Mouse (Mus musculus) gastrocnemius, postnatal 10 days (tissue): ENCODE measurements around the gene Tbc1d2. TPM values are rescaled to one million over a fixed set of nuclear protein-coding genes. Genes with fewer than 3 reads are reported as not detected.
"Not testable (repeated sequence)": the region's sequence is repeated elsewhere in the genome, so short reads cannot be mapped to it uniquely, and the experiment has no call there.

Source experiments
- DNase-seq: peaks from one replicate; pipeline ENCODE4 v3.0.0; 2021; ENCODE audit warnings: mixed read lengths
- total RNA-seq, 2 experiments: library from RNA; stranded (reverse); gene quantifications; 2 replicates each; pipeline ENCODE4 v1.2.3; 2021

The Tbc1d2 gene
- total RNA-seq, 2 experiments from 2014 or later = 1.6 to 1.8 TPM

DNA sequence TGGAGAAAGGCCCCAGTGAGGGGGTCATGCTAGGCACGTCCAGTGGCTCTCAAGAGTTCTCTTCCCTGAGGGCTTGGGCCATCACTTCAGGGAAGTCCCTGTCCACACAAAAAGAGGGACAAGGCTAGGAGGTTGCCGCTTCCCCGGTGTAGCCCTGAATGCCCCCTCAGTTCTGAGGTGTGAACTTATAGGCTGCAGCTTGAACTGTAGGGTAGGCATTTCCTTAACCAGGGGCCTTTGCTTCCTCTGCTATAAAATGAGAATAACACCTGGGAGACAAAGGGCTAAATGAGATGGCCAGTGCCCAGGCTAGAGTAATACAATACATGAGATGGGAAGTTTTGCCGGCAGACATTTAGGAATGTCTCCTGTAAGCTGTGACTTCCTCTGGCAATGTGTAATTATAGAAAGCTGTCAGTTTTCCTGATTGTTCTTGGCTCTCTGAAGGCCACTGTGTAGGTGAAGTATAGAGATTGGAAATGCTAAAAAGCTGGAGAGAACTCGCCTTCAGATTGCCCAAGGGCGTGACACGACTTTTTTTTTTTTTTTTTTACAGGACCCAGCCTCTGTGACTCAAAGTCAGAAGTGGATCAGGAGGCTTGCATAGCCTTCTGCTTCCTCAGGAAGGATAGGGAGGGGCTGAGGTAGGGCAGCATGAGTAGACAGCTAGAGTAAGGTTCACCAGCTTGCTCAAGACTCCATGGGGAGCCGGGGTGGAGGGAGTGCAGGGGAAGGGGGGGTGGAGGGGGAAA, 6.9 kb downstream of the Tbc1d2 start:
- DNase-seq = no peak

DNA sequence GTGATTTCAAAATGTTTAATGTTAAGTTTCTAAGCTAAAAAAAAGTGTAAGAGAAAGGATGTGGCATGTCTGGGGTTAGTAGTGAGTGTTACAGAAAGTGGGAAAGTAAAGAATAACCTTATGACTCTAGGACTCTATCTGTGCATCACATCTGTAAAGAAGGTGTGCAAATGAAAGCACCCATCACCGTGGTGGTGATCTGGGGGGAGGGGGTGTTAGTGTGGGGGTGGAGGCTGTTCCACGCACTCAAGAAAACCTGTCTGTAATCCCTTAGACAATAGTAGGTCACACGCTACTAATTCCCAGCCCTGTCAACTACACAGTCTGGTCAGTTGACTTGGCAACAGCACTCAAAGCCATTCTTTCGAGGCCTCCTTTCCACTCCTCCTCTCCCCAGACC, 8.7 kb downstream of the Tbc1d2 start:
- DNase-seq = no peak

DNA sequence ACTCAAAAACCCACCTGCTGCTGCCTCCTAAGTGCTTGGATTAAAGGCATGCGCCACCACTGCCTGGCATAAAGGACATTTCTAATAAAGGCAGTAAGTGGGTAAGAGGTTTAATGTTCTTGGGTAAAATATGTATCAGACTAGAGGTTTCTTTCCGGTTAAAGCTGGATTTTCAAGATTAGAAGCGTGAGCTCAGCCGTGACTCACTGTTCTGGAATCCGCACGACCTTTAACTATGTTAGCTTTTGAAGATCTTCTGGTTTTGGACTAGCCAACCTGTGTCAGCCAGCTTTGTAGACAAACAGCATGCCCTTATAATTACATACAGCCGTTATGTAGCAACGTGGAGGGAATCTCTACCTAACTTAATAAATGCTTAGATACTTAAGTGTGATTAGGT, 10.1 kb downstream of the Tbc1d2 start:
- DNase-seq = no peak

GRCm38 (mm10) chr4:46637250-46637649, 12.8 kb downstream of the Tbc1d2 start:
- not testable (repeated sequence) for DNase-seq

- DNase-seq = no peak
Observed at GRCm38 (mm10) chr4:46635702-46636430, 14.1 kb downstream of the Tbc1d2 start.

DNA sequence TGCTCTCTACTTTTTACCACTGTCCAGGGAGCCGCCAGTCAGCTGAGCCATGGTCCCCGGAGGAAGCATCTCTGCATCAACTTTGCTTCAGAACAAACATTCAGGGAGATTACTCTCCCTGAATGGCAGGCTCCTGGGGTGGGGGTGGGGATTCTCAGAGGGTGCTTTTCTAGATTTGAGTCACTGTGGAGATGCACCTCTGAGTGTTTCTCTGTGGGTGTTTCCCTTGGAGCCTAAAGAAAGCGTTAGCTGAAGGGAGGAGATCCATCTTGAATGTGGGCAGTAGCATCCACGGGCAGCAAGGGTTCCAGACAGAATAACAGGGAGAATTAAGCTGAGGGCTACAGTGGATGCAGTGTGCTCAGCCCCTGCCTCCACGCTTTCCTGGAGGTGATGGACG, 15.1 kb downstream of the Tbc1d2 start:
- DNase-seq = no peak

- DNase-seq = not testable (repeated sequence)
Observed at GRCm38 (mm10) chr4:46633565-46633964, 16.4 kb downstream of the Tbc1d2 start.

DNA sequence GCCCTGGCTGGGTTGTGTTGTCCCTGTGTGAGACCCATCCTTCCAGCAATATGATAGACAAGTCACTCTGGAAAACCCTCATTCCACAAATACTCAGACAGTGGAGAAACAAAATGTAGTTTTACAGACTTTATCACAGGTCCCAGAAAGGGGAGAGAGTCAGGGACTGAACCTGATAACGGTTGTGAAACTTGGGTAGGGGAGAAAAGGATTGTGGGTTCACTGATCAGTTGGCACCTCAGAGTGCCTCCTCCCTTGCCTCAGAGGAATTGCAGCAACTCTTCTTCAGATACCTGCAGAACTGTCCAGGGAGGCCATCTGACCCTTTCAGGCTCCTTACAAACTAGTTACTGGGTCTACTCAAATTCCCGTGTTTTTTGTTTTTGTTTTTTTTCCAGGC, 17.5 kb downstream of the Tbc1d2 start:
- DNase-seq = no peak

GRCm38 (mm10) chr4:46630390-46630789, 19.6 kb downstream of the Tbc1d2 start:
- DNase-seq = no peak

GRCm38 (mm10) chr4:46628873-46629272, 21.1 kb downstream of the Tbc1d2 start:
- DNase-seq = no peak

DNA sequence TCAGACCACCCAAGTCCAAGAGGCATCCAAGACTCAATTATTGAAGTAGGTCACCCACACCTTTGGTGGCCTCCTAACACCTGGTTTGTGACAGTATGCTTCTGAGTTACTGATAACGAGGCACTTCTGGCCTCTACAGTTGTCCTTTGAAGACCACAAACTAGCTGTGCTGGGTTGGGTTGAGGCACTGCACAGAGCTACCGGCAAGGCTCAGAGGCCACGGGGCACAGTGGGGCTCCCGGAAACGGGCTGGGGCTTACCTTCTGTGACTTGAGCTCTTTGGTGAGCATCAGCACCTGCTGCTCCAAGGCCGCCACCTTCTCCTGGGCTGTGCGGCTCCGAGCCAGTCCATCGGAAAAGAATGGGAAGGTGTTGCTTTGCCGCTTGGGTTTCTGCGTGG, 21.9 kb downstream of the Tbc1d2 start:
- no peak for DNase-seq

GRCm38 (mm10) chr4:46625101-46625500, 24.9 kb downstream of the Tbc1d2 start:
- DNase-seq = no peak

DNA sequence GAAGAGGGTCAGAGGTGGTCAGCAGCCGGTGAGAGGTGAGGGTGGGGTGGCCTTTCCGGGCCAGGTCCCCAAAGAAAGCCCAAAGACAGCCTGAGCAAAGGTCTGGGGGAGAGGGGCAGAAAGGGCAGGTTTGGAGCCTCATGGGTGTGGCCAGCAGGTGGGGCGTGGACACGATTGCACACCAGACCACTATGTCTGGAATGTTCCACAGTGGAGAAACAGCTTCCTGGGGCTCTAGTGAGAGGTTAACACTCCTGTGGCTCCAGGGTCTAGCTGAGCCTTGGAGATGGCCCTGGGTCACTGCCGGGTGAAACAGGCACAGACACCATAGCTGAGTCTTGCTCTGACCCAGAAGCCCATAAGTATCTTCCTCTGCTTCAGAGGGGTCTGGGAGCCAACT, 27.0 kb downstream of the Tbc1d2 start:
- DNase-seq = no peak

GRCm38 (mm10) chr4:46620946-46621345, 29.1 kb downstream of the Tbc1d2 start:
- DNase-seq = no peak

DNA sequence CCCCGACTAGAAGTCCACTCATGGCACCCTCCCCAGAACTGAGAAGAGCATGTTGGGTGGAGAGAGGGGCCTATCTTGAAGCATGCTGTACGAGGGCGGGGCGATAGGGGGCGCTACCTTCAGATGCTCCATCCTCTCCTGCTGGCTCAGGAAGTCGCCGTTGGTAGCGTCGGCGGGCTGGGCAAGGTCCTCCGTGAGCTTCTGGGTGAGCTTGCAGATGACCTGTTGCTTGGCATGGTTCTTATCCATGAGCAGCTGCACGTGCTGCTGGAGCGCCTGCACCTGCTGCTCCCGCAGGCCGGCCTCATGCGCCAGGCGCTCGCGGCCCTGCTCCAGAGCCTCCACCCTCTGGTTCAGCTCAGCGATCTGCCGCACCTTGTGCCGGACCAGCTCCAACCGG, 29.7 kb downstream of the Tbc1d2 start:
- DNase-seq = no peak

DNA sequence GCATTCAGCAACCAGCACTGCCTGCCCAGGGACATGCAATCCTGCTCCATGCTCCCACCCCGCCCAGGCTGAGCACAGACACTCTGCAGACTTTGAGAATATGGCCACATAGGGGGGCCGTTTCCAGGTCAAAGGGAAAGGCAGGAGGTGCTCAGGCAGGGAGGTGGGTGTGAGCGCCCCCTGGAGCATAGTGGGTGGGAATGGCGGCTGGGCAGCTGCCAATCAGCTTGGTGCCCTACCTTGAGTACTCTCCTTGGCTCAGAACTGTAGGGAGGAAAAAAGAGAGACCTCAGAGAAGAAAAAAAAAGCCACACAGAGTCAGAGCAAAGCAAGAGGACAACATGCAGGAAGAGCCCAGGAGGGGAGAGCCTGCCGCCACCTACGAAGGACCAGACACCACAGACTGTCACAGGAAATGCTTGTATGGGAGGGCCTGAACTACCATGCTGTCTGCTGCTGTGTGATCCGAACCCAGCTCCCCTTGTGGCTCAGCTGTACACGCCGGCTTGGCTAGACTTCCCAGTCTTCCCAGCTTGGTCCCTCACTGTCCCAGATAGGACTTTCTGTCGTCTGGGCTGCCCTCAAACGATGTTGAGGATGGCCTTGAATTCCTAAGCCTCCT, 31.7 kb downstream of the Tbc1d2 start:
- no peak for DNase-seq

DNA sequence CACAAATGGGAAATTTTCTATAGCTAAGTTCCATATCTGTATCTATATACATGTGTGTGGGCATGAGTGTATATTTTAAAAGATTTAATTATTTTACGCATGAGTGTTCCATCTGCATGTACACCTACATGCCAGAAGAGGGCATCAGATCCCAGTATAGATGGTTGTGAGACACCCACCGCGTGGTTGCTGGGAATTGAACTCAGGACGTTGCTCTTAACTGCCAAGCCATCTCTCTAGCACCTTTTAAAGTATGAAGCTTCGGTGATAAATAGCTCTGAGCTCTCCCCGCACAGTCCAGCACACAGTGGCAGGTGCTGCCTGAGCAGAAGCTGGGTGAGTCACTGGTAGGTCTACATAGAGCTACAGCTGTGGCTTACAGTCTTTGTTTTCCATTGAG, 32.6 kb downstream of the Tbc1d2 start:
- no peak for DNase-seq

GRCm38 (mm10) chr4:46614641-46615040, 35.4 kb downstream of the Tbc1d2 start:
- DNase-seq = no peak

- no peak for DNase-seq
Observed at GRCm38 (mm10) chr4:46613618-46614017, 36.4 kb downstream of the Tbc1d2 start.

GRCm38 (mm10) chr4:46611181-46611580, 38.8 kb downstream of the Tbc1d2 start:
- DNase-seq = peak; percentile 85

DNA sequence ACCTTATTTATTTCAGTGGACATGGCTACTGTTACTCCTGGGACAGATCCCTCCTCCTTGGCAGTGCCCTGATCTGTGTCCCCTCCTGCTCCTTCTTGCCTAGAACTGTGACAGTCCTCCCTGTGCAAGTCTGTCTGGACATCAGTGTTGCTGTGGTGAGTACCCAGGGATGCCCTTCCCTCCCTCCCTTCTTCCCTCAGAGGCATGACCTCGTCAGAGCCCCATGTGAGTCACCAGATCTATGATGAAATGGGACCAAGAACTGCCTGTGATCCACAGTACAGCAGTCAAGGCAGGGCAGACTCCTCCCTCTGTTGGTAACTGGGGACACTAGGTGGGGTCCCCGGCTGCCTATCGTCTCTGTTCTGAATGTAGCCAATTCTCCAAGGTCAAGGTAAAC, 42.4 kb downstream of the Tbc1d2 start:
- no peak for DNase-seq

DNA sequence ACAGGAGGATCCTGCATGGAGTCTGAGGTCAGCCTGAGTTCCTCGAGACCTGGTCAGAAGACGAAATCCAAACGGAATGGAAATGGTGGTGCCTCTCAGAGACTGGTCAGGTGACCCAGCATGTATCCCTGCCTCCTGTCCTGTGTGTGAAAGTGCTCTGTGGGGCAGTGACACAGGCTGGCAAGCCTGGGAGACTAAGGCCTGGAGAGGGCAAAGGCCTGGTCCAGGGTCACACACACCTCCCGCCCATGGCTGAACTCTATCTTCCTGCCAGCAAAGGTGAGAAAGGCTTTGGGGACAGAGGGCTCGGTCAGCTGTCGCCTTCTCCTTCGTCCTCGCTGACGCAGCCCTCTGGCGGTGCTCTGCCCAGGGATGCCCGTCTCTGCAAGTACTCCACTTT, 44.6 kb downstream of the Tbc1d2 start:
- DNase-seq = no peak

- peak; percentile 4 for DNase-seq
Observed at GRCm38 (mm10) chr4:46602704-46603103, 47.3 kb downstream of the Tbc1d2 start.
